Mouse (Mus musculus) MEL (cell line): ENCODE results near the gene Utf1. TPM values are rescaled to one million over a fixed set of nuclear protein-coding genes. Genes with fewer than 3 reads are reported as not detected.

Source experiments
- DNase-seq: peaks from one replicate; pipeline ENCODE4 v3.0.0; 2011; ENCODE audit warnings: low read depth, low spot score
- H3K27ac ChIP-seq: 2 replicates; pipeline ENCODE4 v1.5.1; 2012; ENCODE audit warnings: low read depth, mild to moderate bottlenecking, control low read depth, low read length, moderate library complexity; ENCODE audit not compliant: control insufficient read depth
- H3K27me3 ChIP-seq, 2 experiments: fragments of 150-350 bp in 1 of 2; sonication (generic) in 1 of 2; 2 replicates each; pipeline ENCODE4 v1.6.1; 2012; ENCODE audit warnings: low read length in 2 of 2, mild to moderate bottlenecking in 2 of 2, improper control_type of control experiment in 1 of 2, moderate library complexity in 1 of 2; ENCODE audit not compliant: insufficient read depth in 2 of 2, control insufficient read depth in 1 of 2
- H3K36me3 ChIP-seq, 2 experiments: 2 replicates each; pipeline ENCODE4 v1.6.1; 2012 to 2014; ENCODE audit warnings: low read length in 2 of 2, improper control_type of control experiment in 1 of 2, inconsistent platforms in 1 of 2, mild to moderate bottlenecking in 1 of 2; ENCODE audit not compliant: insufficient read depth in 2 of 2, control insufficient read depth in 1 of 2
- H3K4me1 ChIP-seq, 2 experiments: fragments of 150-350 bp in 1 of 2; sonication (generic) in 1 of 2; 2 replicates each; pipeline ENCODE4 v1.6.1; 2012; ENCODE audit warnings: low read length in 2 of 2, improper control_type of control experiment in 1 of 2, mild to moderate bottlenecking in 1 of 2; ENCODE audit not compliant: insufficient read depth in 2 of 2, control insufficient read depth in 1 of 2
- H3K4me3 ChIP-seq, 2 experiments: fragments of 150-350 bp in 1 of 2; sonication (generic) in 1 of 2; 2 replicates each; pipeline ENCODE4 v1.5.1; 2012; ENCODE audit warnings: low read depth in 2 of 2, low read length in 2 of 2, mild to moderate bottlenecking in 2 of 2, moderate library complexity in 2 of 2, control low read depth in 1 of 2, improper control_type of control experiment in 1 of 2; ENCODE audit not compliant: control insufficient read depth in 1 of 2, insufficient read depth in 1 of 2
- H3K79me2 ChIP-seq: 2 replicates; pipeline ENCODE4 v1.6.1; 2012; ENCODE audit warnings: mild to moderate bottlenecking, low read length, moderate library complexity; ENCODE audit not compliant: control insufficient read depth, poor library complexity, insufficient read depth
- H3K9ac ChIP-seq: 2 replicates; pipeline ENCODE4 v1.6.1; 2012; ENCODE audit warnings: low read depth, mild to moderate bottlenecking, control low read depth, low read length, moderate library complexity; ENCODE audit not compliant: control insufficient read depth, poor library complexity, severe bottlenecking
- H3K9me3 ChIP-seq: fragments of 150-350 bp; sonication (generic); replicated peaks from 2 replicates; pipeline ENCODE4 v1.6.1; 2012; ENCODE audit warnings: mild to moderate bottlenecking, low read length, improper control_type of control experiment, moderate library complexity; ENCODE audit not compliant: insufficient read depth
- GABPA ChIP-seq: IDR thresholded peaks from 2 replicates; pipeline ENCODE4 v1.6.1; 2012; ENCODE audit warnings: low read depth, mild to moderate bottlenecking, inconsistent platforms, low read length, improper control_type of control experiment, moderate library complexity
- KAT2A ChIP-seq: conservative IDR thresholded peaks from 2 replicates; pipeline ENCODE4 v1.6.1; 2012; ENCODE audit warnings: low read depth, low read length, improper control_type of control experiment, inconsistent platforms
- MXI1 ChIP-seq: IDR thresholded peaks from 2 replicates; pipeline ENCODE4 v1.6.1; 2011; ENCODE audit warnings: mild to moderate bottlenecking, low read depth, low read length, improper control_type of control experiment
- NRF1 ChIP-seq: IDR thresholded peaks from 2 replicates; pipeline ENCODE4 v1.6.1; 2014; ENCODE audit warnings: low read depth, mild to moderate bottlenecking, inconsistent platforms, low read length, improper control_type of control experiment, moderate library complexity; ENCODE audit not compliant: poor library complexity, insufficient read depth, severe bottlenecking
- POLR2A ChIP-seq, 2 experiments: IDR thresholded peaks; 2 replicates each; pipeline ENCODE4 v1.6.1; 2011 to 2012; ENCODE audit warnings: low read length in 2 of 2, mild to moderate bottlenecking in 2 of 2, control low read depth in 1 of 2, improper control_type of control experiment in 1 of 2, low read depth in 1 of 2, moderate library complexity in 1 of 2; ENCODE audit not compliant: control insufficient read depth in 1 of 2, insufficient read depth in 1 of 2, poor library complexity in 1 of 2
- TBP ChIP-seq: IDR thresholded peaks from 2 replicates; pipeline ENCODE4 v1.8.0; 2011; ENCODE audit warnings: low read depth, low read length, improper control_type of control experiment
- USF1 ChIP-seq: IDR thresholded peaks from 2 replicates; pipeline ENCODE4 v1.6.1; 2014; ENCODE audit warnings: low read depth, mild to moderate bottlenecking, inconsistent platforms, low read length, improper control_type of control experiment, moderate library complexity
- ZC3H11A ChIP-seq: IDR thresholded peaks from 2 replicates; pipeline ENCODE4 v1.6.1; 2012; ENCODE audit warnings: low read depth, mild to moderate bottlenecking, inconsistent platforms, low read length, improper control_type of control experiment
- polyA plus RNA-seq, 2 experiments: library from polyadenylated mRNA; stranded (reverse) in 1 of 2; unstranded in 1 of 2; fragments of >175 nt in 1 of 2; fragments of >200 nt in 1 of 2; gene quantifications; 2 replicates each; pipeline versions ENCODE4 v1.2.1 to v1.2.4; 2012; ENCODE audit warnings: low replicate concordance in 2 of 2, low read depth in 1 of 2; ENCODE audit not compliant: insufficient read length in 2 of 2, insufficient read depth in 1 of 2, missing spikeins in 1 of 2
- total RNA-seq: library from RNA; depleted of rRNA; stranded (reverse); fragments of 300-350 nt; gene quantifications from 2 replicates; pipeline ENCODE4 v1.2.3, GENCODE M21; 2012

Gene Utf1
- total and polyA plus RNA-seq, 3 experiments = not detected

GRCm38 (mm10) chr7:139963814-139964213 is 20.2 kb downstream of the Utf1 start:
- H3K27me3 ChIP-seq = no peaks in the 10 kb centered on the region
- DNase-seq = no peak
- no peak for TF ChIP-seq TBP
- no peak for TF ChIP-seq KAT2A
- TF ChIP-seq NRF1 = no peak
- H3K4me3 ChIP-seq = no peak overlapping the region
- no peak overlapping the region for H3K27ac ChIP-seq
- no peaks in the 10 kb centered on the region for H3K79me2 ChIP-seq
- H3K9me3 ChIP-seq = no peaks in the 10 kb centered on the region
- no peak overlapping the region for H3K9ac ChIP-seq
- H3K4me1 ChIP-seq = no peaks in the 10 kb centered on the region
- no peaks in the 10 kb centered on the region for H3K36me3 ChIP-seq

- Histone ChIP-seq H3K79me2 (no peaks in the 10 kb centered on the region), H3K4me1 (peaks cover 0 to 16% of the 10 kb centered on the region in 2 experiments; a peak in 2 of 4 replicates), H3K36me3 (peaks cover 0 to 8% of the 10 kb centered on the region in 2 experiments; a peak in 2 of 4 replicates), H3K9me3 (no peaks in the 10 kb centered on the region), H3K4me3 (no peak overlapping the region), H3K27ac (no peak overlapping the region), H3K27me3 (no peaks in the 10 kb centered on the region), H3K9ac (no peak overlapping the region)
- DNase-seq = no peak
- TF ChIP-seq GABPA (no peak), ZC3H11A (no peak), USF1 (no peak), TBP (no peak), MXI1 (no peak), POLR2A (IDR thresholded peaks at IDR 0.05; ENCODE audit: control insufficient read depth in 1 of 2, insufficient read depth in 1 of 2, low read depth in 1 of 2, low read length in 2 of 2, poor library complexity in 1 of 2) (no peak)
- TF ChIP-seq, all 39 proteins: peak for 0
Observed at GRCm38 (mm10) chr7:139967175-139967574, 23.6 kb downstream of the Utf1 start.

- no peak overlapping the region for H3K27ac ChIP-seq
- H3K9me3 ChIP-seq = no peaks in the 10 kb centered on the region
- no peaks in the 10 kb centered on the region for H3K79me2 ChIP-seq
- peaks cover 0 to 18% of the 10 kb centered on the region in 2 experiments; a peak in 3 of 4 replicates for H3K4me1 ChIP-seq
- H3K9ac ChIP-seq = no peak overlapping the region
- no peak for TF ChIP-seq POLR2A (IDR thresholded peaks at IDR 0.05; ENCODE audit: control insufficient read depth in 1 of 2, insufficient read depth in 1 of 2, low read depth in 1 of 2, low read length in 2 of 2, poor library complexity in 1 of 2)
- TF ChIP-seq, all 39 proteins: peak for 0
- Histone ChIP-seq H3K27me3 (no peaks in the 10 kb centered on the region), H3K4me3 (no peak overlapping the region), H3K36me3 (peaks cover 0 to 13% of the 10 kb centered on the region in 2 experiments; a peak in 2 of 4 replicates)
- DNase-seq = no peak
Observed at GRCm38 (mm10) chr7:139968428-139968827, 24.8 kb downstream of the Utf1 start.
